Mouse (Mus musculus): Measurements from ENCODE around the gene Mettl23.

GRCm38 (mm10) chr11:116812793-116813529 is 30.1 kb upstream of the Mettl23 start:
- TF ChIP-seq GATA1 (IDR thresholded peaks at IDR 0.05; ENCODE audit: borderline replicate concordance, low read length) (no peak), FLI1 (IDR thresholded peaks at IDR 0.05; ENCODE audit: low read length) (no peak)
